Mouse (Mus musculus) bone marrow macrophage, adult 2 months (primary cell): ENCODE results near the gene Ceacam20.

Experiments used
- CTCF ChIP-seq: IDR thresholded peaks from 2 replicates; pipeline ENCODE4 v1.5.1; 2012; ENCODE audit warnings: low read depth, mild to moderate bottlenecking, low read length, moderate library complexity
- POLR2A ChIP-seq: IDR thresholded peaks from 2 replicates; pipeline ENCODE4 v1.6.1; 2012; ENCODE audit warnings: mild to moderate bottlenecking, low read depth, low read length, borderline replicate concordance

GRCm38 (mm10) chr7:19952320-19952986, 12.8 kb upstream of the Ceacam20 start:
- TF ChIP-seq POLR2A (no peak), CTCF (no peak)
